Mouse (Mus musculus) embryonic facial prominence, embryonic 14.5 days (tissue): ENCODE data around the gene Tbxas1. TPM values are rescaled to one million over a fixed set of nuclear protein-coding genes. Genes with fewer than 3 reads are reported as not detected.

ENCODE experiments used
- ATAC-seq: fragments of 200-750 bp; cut with Nextera tagmentation; 2 replicates; pipeline ENCODE4 v1.8.0; 2017; ENCODE audit warnings: low read depth, moderate number of reproducible peaks, moderate TSS enrichment
- DNase-seq: peaks from one replicate; pipeline ENCODE4 v3.0.0-alpha.2; 2015; ENCODE audit warnings: low spot score
- H3K27ac ChIP-seq: fragments of 300-500 bp; sonication (generic); replicated peaks from 2 replicates; pipeline ENCODE4 v1.5.1; 2014; ENCODE audit warnings: low read depth, mild to moderate bottlenecking, low read length, moderate library complexity
- H3K27me3 ChIP-seq: fragments of 300-500 bp; sonication (generic); replicated peaks from 2 replicates; pipeline ENCODE4 v1.6.1; 2014; ENCODE audit warnings: low read length; ENCODE audit not compliant: control insufficient read depth, insufficient read depth
- H3K36me3 ChIP-seq: fragments of 300-500 bp; sonication (generic); 2 replicates; pipeline ENCODE4 v1.6.1; 2014; ENCODE audit warnings: low read length, mixed read lengths; ENCODE audit not compliant: control insufficient read depth, insufficient read depth
- H3K4me1 ChIP-seq: fragments of 300-500 bp; sonication (generic); 2 replicates; pipeline ENCODE4 v1.6.1; 2014; ENCODE audit warnings: antibody characterized with exemption, low read length; ENCODE audit not compliant: control insufficient read depth, insufficient read depth
- H3K4me2 ChIP-seq: fragments of 300-500 bp; sonication (generic); 2 replicates; pipeline ENCODE4 v1.6.1; 2014; ENCODE audit warnings: low read depth, mild to moderate bottlenecking, low read length, moderate library complexity, mixed read lengths
- H3K4me3 ChIP-seq: fragments of 300-500 bp; sonication (generic); 2 replicates; pipeline ENCODE4 v1.5.1; 2014; ENCODE audit warnings: low read depth, mild to moderate bottlenecking, low read length
- H3K9ac ChIP-seq: fragments of 300-500 bp; sonication (generic); 2 replicates; pipeline ENCODE4 v1.6.1; 2014; ENCODE audit warnings: low read depth, mild to moderate bottlenecking, low read length, moderate library complexity, mixed read lengths
- H3K9me3 ChIP-seq: fragments of 300-500 bp; sonication (generic); 2 replicates; pipeline ENCODE4 v1.6.1; 2016; ENCODE audit warnings: low read length; ENCODE audit not compliant: control insufficient read depth
- WGBS: fragments of 180-500 bp; shearing (Covaris S2); extraction: QIAGEN DNeasy Blood & Tissue Kit; methylation state at CpG from one replicate; pipeline ENCODE4 v1.1.7; 2014; 5-methylcytosine and 5-hydroxymethylcytosine counted together
- polyA plus RNA-seq: library from polyadenylated mRNA; unstranded; fragments of >200 nt; fragmentation: Nextera tagmentation; extraction: Ambion mirVana; gene quantifications from 2 replicates; pipeline ENCODE4 v1.2.1, GENCODE M21; 2014

The Tbxas1 gene
- polyA plus RNA-seq, 1 experiment from 2014 or later, result 4.2 TPM

- Histone ChIP-seq H3K36me3 (no peaks in the 10 kb centered on the region), H3K4me1 (no peaks in the 10 kb centered on the region), H3K9ac (no peak overlapping the region), H3K27me3 (no peaks in the 10 kb centered on the region), H3K4me3 (no peak overlapping the region), H3K27ac (no peak overlapping the region), H3K9me3 (no peaks in the 10 kb centered on the region), H3K4me2 (no peak overlapping the region)
- DNase-seq (no peak), ATAC-seq (no peak)
- WGBS, result 61% methylated on average over 6 of the region's 6 CpGs
These were observed 94.9 kb downstream of the Tbxas1 start for GRCm38 (mm10) chr6:38969944-38970740.

DNA sequence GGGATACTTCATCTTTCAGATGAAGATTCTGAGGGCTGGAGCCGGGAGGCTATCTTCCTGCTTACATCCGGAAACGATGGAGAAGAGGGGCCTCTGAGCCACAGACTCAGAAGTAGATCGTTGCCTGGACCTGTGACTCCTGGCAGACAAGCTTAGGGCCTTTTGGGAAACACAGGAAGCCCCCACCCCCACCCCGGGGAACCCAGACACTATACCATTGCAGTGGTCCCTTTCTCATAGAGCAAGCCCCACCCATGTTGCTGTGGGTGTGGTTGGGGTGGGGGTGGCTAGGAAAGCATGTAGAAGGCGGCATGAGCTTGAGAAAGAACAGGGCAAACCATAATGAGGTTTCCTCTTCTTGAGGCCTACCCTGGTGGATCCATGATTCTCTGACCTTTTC is 95.6 kb downstream of the Tbxas1 start:
- Histone ChIP-seq H3K4me3 (no peak overlapping the region), H3K27me3 (no peaks in the 10 kb centered on the region), H3K4me2 (no peak overlapping the region), H3K36me3 (no peaks in the 10 kb centered on the region), H3K9me3 (no peaks in the 10 kb centered on the region), H3K27ac (no peak overlapping the region), H3K9ac (no peak overlapping the region), H3K4me1 (no peaks in the 10 kb centered on the region)
- DNase-seq, result no peak
- no peak for ATAC-seq
- WGBS, result 72% methylated on average over 6 of the region's 6 CpGs

- DNase-seq (no peak), ATAC-seq (no peak)
- Histone ChIP-seq H3K4me2 (no peak overlapping the region), H3K36me3 (no peaks in the 10 kb centered on the region), H3K9ac (no peak overlapping the region), H3K4me1 (no peaks in the 10 kb centered on the region), H3K9me3 (no peaks in the 10 kb centered on the region), H3K27me3 (no peaks in the 10 kb centered on the region), H3K4me3 (no peak overlapping the region), H3K27ac (no peak overlapping the region)
- WGBS, result 35% methylated on average over 1 of the region's 1 CpGs
These were observed 97.6 kb downstream of the Tbxas1 start for GRCm38 (mm10) chr6:38972826-38973225.

DNA sequence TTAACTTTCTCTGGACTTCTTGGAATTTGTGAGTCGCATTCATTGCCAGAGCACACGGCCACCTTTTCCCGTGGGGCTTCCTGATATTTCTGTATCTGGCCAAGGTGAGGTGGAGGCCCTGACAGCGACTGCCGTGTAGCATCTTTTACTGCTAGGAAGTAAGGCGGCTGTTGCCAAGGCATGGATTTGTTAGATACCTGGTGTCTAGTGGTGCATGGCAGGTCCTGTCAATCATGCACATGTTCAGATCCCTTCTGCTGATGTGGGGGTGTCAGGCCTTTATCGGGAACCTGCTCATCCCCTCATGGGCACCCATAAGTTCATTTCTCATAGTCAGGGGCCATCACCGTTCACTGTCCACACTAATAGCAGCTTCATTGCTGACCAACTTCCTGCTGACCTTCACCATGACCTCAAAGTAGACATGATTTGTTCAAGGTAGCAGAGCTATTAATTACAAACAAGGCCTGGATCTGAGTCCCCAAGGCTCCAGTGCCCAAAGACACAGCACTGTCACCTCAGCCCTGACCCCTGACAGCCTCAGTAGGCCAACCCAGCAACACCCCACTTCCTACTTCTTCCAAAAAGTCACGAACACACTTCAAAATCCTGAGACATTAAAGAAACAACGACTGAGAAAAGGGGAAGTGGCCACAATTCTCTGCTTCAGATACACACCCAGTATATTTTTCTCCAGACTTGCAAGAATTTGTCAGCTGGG is 98.4 kb downstream of the Tbxas1 start:
- H3K27ac ChIP-seq, result no peak overlapping the region
- H3K9ac ChIP-seq, result no peak overlapping the region
- no peak for ATAC-seq
- H3K9me3 ChIP-seq, result no peaks in the 10 kb centered on the region
- H3K4me1 ChIP-seq, result no peaks in the 10 kb centered on the region
- H3K36me3 ChIP-seq, result no peaks in the 10 kb centered on the region
- no peak overlapping the region for H3K4me2 ChIP-seq
- no peak overlapping the region for H3K4me3 ChIP-seq
- no peaks in the 10 kb centered on the region for H3K27me3 ChIP-seq
- WGBS, result 87% methylated on average over 10 of the region's 10 CpGs
- no peak for DNase-seq

GRCm38 (mm10) chr6:38974162-38974525 is 98.9 kb downstream of the Tbxas1 start:
- 64% methylated on average over 1 of the region's 1 CpGs for WGBS
- Histone ChIP-seq H3K9me3 (no peaks in the 10 kb centered on the region), H3K4me2 (no peak overlapping the region), H3K27me3 (no peaks in the 10 kb centered on the region), H3K9ac (no peak overlapping the region), H3K36me3 (no peaks in the 10 kb centered on the region), H3K4me3 (no peak overlapping the region), H3K4me1 (no peaks in the 10 kb centered on the region), H3K27ac (no peak overlapping the region)
- ATAC-seq (no peak), DNase-seq (no peak)

DNA sequence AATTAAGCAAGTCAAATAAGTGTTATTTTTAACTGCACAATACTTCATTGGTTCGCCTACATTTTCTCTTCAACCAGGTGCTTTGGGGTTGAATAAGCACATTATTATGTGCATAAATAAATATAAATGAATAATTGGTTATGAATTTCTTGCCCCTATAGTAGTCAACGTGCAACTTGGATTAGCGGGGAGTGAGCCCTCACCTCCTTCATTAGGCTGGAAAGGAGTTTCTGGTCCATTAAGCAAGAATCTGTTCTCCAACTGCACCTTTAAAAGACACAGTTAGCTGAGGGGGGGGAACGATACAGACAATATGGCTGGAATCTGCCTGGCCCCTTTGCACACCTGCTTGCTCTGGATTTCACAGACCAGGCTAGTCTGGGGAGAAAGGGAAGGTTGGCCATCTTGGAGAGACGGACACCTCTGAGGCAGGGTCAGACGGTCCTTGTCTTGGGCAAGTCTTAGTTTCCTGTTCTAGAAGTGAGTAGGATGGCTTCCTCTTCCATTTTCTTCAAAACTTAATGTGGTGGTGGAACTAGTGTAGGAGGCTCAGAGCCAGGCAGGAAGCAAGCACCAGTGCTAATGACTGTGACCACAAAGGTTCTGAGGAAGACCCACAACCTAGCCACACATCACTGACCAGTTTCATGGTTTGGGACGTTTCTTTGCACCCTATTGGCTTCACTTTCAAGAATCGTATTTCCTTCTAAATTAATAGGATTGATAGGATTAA is 99.5 kb downstream of the Tbxas1 start:
- no peak overlapping the region for H3K27ac ChIP-seq
- no peak overlapping the region for H3K9ac ChIP-seq
- no peak overlapping the region for H3K4me3 ChIP-seq
- no peaks in the 10 kb centered on the region for H3K4me1 ChIP-seq
- no peak for ATAC-seq
- no peaks in the 10 kb centered on the region for H3K9me3 ChIP-seq
- DNase-seq, result no peak
- H3K4me2 ChIP-seq, result no peak overlapping the region
- WGBS, result 88% methylated on average over 8 of the region's 8 CpGs
- no peaks in the 10 kb centered on the region for H3K36me3 ChIP-seq
- no peaks in the 10 kb centered on the region for H3K27me3 ChIP-seq

- Histone ChIP-seq H3K9me3 (no peaks in the 10 kb centered on the region), H3K9ac (no peak overlapping the region), H3K36me3 (no peaks in the 10 kb centered on the region), H3K27me3 (no peaks in the 10 kb centered on the region), H3K27ac (no peak overlapping the region), H3K4me2 (no peak overlapping the region), H3K4me1 (peaks cover 3% of the 10 kb centered on the region; the same call in 1 of the 2 replicates), H3K4me3 (no peak overlapping the region)
- ATAC-seq (no peak), DNase-seq (no peak)
- 76% methylated on average over 4 of the region's 4 CpGs for WGBS
These were observed 100.7 kb downstream of the Tbxas1 start for GRCm38 (mm10) chr6:38975866-38976265.

DNA sequence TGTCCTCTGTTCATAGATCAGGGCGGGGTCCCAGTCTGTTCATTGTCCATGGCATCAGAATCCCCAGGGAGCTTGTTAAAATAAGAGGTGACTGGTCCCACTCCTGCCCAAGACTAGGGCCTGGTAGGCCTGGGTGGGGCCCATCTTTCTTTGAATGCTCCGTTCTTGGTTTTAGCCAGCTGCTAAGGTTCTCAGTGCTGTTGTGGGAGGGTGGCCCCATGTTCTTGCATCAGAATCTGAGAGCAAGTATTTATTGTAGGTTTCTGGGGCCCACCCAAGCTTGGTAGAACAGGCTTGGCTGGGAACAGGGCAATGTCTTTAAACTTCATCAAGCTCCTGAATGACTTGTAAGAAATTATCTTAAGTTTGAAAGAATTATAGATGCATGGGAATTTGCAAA is 101.2 kb downstream of the Tbxas1 start:
- no peak for DNase-seq
- Histone ChIP-seq H3K4me2 (no peak overlapping the region), H3K27me3 (no peaks in the 10 kb centered on the region), H3K4me1 (peaks cover 3% of the 10 kb centered on the region; the same call in 1 of the 2 replicates), H3K9me3 (no peaks in the 10 kb centered on the region), H3K27ac (no peak overlapping the region), H3K36me3 (no peaks in the 10 kb centered on the region), H3K4me3 (no peak overlapping the region), H3K9ac (no peak overlapping the region)
- ATAC-seq, result no peak
- WGBS, result 74% methylated on average over 2 of the region's 2 CpGs
